Mouse (Mus musculus): ENCODE data around the gene Stt3b.
A peak's percentile ranks its signal among the peaks of the same experiment; 100 is the strongest.
"Not testable (repeated sequence)": the region's sequence is repeated elsewhere in the genome, so short reads cannot be mapped to it uniquely, and the experiment has no call there.

The Stt3b gene

GRCm38 (mm10) chr9:115318621-115319375 lies 8.6 kb upstream of the Stt3b start:
- DNase-seq (ENCODE audit: extremely low spot score, low spot score), result no peak

DNA sequence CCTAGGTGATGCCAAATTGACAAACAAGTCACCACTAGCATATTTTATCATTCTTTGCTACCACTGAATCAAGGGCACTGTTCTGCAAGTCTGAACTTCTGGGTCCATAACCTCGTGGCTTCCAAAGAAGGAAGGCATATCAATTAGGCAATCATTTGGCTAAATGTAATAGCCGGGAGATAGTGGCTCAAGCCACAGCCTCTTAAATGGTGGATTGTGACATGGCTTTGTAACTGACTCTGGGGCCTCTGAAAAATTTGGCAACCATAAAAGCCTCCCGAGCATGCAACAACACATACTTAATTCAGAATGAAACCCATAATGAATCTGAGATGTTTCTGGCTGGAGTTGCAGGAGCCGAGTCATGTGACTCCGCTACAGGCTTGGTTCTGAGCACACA lies 6.8 kb upstream of the Stt3b start:
- no peak for DNase-seq (ENCODE audit: extremely low spot score, low spot score)

- peak; percentile 43 for DNase-seq (ENCODE audit: extremely low spot score, low spot score)
Measured at GRCm38 (mm10) chr9:115314556-115314955, 4.3 kb upstream of the Stt3b start.

DNA sequence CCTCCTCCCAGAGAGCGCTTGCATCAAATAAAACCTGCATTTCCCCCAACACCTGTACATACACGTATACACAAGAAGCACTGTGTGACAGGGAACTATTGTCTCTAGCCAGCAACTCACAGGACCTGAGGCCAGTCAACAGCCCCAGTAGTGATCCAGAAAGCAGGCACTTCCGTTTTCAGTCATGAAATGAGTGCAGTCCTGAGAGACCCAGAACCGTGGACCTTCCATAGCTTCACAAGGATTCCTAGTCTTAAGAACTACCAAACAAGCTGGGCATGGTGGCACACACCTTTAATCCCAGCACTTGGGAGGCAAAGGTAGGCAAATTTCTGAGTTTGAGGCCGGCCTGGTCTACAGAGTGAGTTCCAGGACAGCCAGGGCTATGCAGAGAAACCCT lies 3.6 kb upstream of the Stt3b start:
- no peak for DNase-seq (ENCODE audit: extremely low spot score, low spot score)

DNA sequence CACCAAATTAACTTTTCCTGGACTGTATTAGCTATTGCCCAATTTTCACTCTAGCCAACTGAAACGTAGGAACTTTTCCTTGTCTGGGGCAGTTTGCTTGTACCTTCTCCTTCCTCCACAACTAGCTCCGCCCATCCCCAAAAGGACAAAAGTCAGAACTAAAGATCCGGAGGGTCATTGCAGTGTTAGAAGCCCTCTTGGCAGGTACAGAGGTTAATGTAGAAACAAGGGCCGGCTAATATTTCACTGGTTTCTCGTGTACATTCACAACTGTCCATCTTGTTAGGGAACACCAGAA lies 951 bp upstream of the Stt3b start:
- no peak for DNase-seq (ENCODE audit: extremely low spot score, low spot score)

DNA sequence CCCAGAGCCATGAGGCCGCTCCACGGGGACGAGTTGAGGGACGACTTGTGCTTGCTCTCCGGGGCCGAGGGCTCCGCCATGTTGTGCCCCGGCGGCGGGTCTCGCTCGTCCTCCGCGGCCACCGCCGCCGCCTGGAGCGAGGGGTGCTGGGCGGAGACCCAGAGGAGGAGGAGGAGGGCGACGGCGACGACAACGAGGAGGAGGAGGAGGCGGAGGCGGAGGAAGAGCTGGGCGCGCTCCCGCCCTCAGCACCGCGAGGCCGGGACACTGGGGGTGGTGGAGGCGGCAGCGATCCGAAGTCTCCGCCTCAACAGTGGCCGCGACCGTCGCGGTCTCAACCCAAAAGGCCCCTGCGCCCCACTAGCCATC lies 260 bp downstream of the Stt3b start:
- no peak for DNase-seq (ENCODE audit: extremely low spot score, low spot score)

- DNase-seq (ENCODE audit: extremely low spot score, low spot score), result no peak
Measured at GRCm38 (mm10) chr9:115309381-115309971, 745 bp downstream of the Stt3b start.

DNA sequence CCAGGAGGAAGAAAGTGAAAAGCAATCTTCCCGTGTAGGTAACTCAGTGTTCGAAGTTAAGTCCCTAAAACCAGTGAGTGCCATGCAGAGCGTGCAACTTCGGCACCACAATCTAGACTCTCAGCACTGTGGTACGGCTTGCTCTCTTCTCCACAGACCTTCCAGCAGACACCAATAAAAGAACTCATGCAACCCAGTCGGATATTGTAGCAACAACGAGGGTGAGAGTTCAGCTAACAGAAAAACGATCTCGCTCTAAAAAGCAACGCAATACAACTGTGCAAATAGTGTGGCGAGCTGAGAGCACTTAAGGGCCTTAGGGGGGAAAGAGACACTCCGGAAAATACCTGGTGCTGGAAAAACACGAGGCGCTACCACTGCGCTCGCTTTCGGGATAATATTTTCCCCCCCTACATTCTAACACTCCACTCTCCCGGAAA lies 1.3 kb downstream of the Stt3b start:
- peak; percentile 62 for DNase-seq (ENCODE audit: extremely low spot score, low spot score)

GRCm38 (mm10) chr9:115308401-115308800 lies 1.8 kb downstream of the Stt3b start:
- no peak for DNase-seq (ENCODE audit: extremely low spot score, low spot score)

- no peak for DNase-seq (ENCODE audit: extremely low spot score, low spot score)
Measured at GRCm38 (mm10) chr9:115306202-115306601, 4.0 kb downstream of the Stt3b start.

GRCm38 (mm10) chr9:115304149-115304548 lies 6.1 kb downstream of the Stt3b start:
- DNase-seq (ENCODE audit: extremely low spot score, low spot score), result no peak

DNA sequence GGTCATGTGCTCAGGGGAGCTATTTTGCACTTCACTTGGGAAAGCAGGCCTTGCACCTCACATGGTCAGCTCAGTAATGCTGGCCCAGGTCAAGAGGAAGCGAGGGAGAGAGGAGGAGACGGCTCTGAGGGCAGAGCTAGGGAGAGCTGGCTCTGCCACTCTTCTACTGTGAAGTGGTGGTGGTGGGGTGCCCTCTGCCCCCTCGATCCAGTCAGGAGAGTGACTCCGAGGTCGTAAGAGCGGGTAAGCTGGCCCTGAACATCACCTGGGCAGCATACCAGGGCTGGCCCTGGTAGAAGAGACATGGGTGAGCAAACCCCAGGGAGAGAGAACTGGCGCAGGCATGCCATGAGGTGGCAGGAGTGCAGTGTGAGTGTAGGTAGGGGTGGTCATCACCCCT lies 8.6 kb downstream of the Stt3b start:
- DNase-seq (ENCODE audit: extremely low spot score, low spot score), result no peak

- no peak for DNase-seq (ENCODE audit: extremely low spot score, low spot score)
Measured at GRCm38 (mm10) chr9:115301002-115301579, 9.1 kb downstream of the Stt3b start.

DNA sequence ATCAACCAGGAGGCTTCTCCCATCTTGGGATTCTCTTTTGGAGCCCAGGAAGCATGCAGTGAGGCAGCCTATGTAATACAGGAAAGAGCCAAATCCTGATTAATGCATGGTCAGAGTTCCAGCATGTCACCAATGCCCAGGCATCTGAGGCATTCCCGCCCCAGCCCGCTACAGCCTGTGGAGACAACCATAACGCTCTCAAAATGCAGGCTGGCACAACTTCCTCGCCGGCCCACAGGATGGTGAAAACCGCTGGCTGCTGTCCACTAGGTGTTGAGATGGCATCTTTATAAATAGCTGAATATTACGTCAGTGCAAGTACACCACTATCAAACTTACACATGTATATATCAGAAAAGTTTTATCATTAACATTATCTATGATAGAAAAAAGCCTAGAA lies 13.5 kb downstream of the Stt3b start:
- DNase-seq (ENCODE audit: extremely low spot score, low spot score), result no peak

DNA sequence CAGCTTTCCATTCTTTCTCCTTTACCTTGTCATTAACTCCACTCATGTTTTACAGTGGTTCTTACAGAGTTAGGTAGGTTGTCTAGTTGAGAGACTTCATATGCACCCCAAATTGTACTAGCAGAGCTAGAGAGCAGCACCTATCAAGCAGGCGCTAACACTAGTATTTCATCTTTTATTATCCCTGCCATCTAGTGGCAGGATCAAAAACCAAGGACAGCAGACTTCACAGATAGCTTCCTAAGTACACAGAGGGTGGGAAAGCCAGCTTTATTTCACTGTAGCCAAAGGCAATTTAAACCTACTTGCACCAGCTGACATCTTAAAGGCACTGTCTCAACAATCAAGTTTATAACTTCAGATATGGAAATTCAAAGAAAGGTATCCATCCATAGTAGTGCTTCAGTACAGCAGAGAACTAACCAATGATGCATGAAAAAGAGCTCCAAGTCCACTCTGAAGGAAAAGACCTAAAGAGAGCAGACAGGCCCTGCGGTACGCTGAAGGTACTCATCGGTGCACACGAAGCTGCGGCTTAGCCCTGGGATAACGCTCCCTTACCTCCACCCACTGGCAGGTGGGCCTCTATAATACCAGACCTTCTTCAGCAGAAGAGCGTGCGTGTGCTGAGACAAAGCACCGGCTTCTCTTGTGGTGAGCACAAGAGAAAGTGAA lies 16.2 kb downstream of the Stt3b start:
- no peak for DNase-seq (ENCODE audit: extremely low spot score, low spot score)

GRCm38 (mm10) chr9:115287774-115288434 lies 22.3 kb downstream of the Stt3b start:
- no peak for DNase-seq (ENCODE audit: extremely low spot score, low spot score)

GRCm38 (mm10) chr9:115284385-115284784 lies 25.8 kb downstream of the Stt3b start:
- no peak for DNase-seq (ENCODE audit: extremely low spot score, low spot score)

DNA sequence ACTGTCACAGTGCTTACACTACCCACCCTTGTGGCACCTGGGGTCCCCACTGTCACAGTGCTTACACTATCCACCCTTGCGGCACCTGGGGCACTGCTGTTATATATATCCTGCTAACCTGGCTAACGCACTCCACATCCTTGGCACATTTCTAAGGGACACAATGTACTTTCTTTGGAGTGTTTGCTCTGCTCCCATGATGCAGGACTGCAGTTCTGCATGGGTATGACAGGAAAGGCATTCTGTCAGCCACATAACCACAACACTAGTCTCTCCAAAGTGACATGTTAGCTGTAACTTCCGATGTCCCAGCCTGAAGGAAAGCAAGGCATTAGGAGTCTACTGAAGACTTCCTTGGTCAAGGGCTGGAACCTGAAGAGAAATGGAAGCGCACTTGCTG lies 26.8 kb downstream of the Stt3b start:
- DNase-seq (ENCODE audit: extremely low spot score, low spot score), result no peak

DNA sequence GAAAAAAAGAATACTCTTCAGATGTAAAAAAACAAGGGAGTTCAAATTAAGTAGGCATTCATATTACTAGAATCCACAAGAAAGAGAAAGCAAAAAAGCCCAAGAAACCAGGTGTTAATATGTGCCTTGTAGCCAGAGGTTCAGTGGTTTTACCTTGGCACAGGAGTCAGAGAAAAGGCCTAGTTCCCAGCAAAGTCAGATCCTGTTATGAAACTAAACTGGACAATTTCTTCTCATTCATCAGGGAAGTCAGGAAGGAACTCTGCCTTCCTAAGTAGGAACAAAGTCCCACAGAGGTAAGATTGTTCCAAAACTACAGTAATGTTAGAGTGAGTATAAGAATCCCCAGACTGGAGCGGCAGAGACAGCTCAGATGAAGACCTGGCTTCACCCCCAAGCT lies 31.6 kb downstream of the Stt3b start:
- DNase-seq (ENCODE audit: extremely low spot score, low spot score), result no peak

GRCm38 (mm10) chr9:115274806-115275205 lies 35.4 kb downstream of the Stt3b start:
- no peak for DNase-seq (ENCODE audit: extremely low spot score, low spot score)

DNA sequence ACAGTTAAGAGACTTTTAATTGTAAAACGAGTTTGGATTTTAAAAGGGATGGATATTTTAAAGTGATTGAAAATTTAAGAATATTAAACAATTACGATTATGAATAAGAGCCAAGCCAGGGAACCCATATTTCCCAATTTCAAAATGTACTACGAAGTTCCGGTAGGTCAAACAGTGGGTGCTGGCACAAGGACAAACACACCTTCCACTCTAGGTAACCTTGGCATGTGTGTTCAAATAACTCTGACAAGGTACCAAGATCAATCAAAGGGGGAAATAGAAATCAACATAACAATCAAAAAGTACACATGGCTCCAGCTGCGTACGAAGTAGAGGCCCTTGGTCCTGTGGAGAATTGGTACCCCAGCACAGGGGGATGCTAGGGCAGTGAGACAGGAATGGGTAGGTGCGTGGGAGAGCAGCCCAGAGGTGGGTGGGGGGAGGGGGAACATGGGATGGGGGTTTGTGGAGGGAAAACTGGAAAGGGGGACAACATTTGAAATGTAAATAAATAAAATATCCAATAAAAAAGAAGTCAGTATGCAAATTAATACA lies 37.0 kb downstream of the Stt3b start:
- no peak for DNase-seq (ENCODE audit: extremely low spot score, low spot score)

GRCm38 (mm10) chr9:115272451-115272850 lies 37.8 kb downstream of the Stt3b start:
- DNase-seq (ENCODE audit: extremely low spot score, low spot score), result not testable (repeated sequence)

Measured in neural tube, embryonic 10.5 days (tissue).